Mouse (Mus musculus) forebrain, embryonic 12.5 days (tissue): ENCODE measurements around the gene Irf5. TPM values are rescaled to one million over a fixed set of nuclear protein-coding genes. Genes with fewer than 3 reads are reported as not detected.

Source experiments
- ATAC-seq: fragments of 200-750 bp; cut with Nextera tagmentation; 2 replicates; pipeline ENCODE4 v1.8.0; 2017; ENCODE audit warnings: moderate TSS enrichment; ENCODE audit not compliant: low FRiP score
- H3K27ac ChIP-seq: fragments of 300-500 bp; sonication (generic); 2 replicates; pipeline ENCODE4 v1.5.1; 2016; ENCODE audit warnings: mild to moderate bottlenecking
- H3K27me3 ChIP-seq: fragments of 300-500 bp; sonication (generic); 2 replicates; pipeline ENCODE4 v1.6.1; 2016; ENCODE audit warnings: mild to moderate bottlenecking
- H3K36me3 ChIP-seq: fragments of 300-500 bp; sonication (generic); replicated peaks from 2 replicates; pipeline ENCODE4 v1.6.1; 2016; ENCODE audit warnings: mild to moderate bottlenecking
- H3K4me1 ChIP-seq: fragments of 300-500 bp; sonication (generic); 2 replicates; pipeline ENCODE4 v1.6.1; 2016
- H3K4me2 ChIP-seq: fragments of 300-500 bp; sonication (generic); 2 replicates; pipeline ENCODE4 v1.6.1; 2016; ENCODE audit warnings: mild to moderate bottlenecking, moderate library complexity
- H3K4me3 ChIP-seq: fragments of 300-500 bp; sonication (generic); replicated peaks from 2 replicates; pipeline ENCODE4 v1.5.1; 2016; ENCODE audit warnings: mild to moderate bottlenecking
- H3K9ac ChIP-seq: fragments of 300-500 bp; sonication (generic); 2 replicates; pipeline ENCODE4 v1.6.1; 2016; ENCODE audit warnings: mild to moderate bottlenecking
- H3K9me3 ChIP-seq: fragments of 300-500 bp; sonication (generic); 2 replicates; pipeline ENCODE4 v1.6.1; 2016
- WGBS: fragments of 180-500 bp; shearing (Covaris S2); methylation state at CpG from one replicate; pipeline ENCODE4 v1.1.7; 2016; 5-methylcytosine and 5-hydroxymethylcytosine counted together
- polyA plus RNA-seq: library from polyadenylated mRNA; unstranded; fragments of >200 nt; fragmentation: Nextera tagmentation; extraction: Ambion mirVana; gene quantifications from 2 replicates; pipeline ENCODE4 v1.2.1, GENCODE M21; 2016

The Irf5 gene
- 0.95 and 1.3 TPM in 2 replicates for polyA plus RNA-seq

GRCm38 (mm10) chr6:29526281-29527251, at the start of gene Irf5:
Gene Irf5, plus strand, starts transcription at chr6:29526625.
- peak; percentile 49 for ATAC-seq
- no peaks in the 10 kb centered on the region for H3K36me3 ChIP-seq
- peak within 1 kb of the TSS; percentile 99 for H3K4me2 ChIP-seq
- H3K4me1 ChIP-seq, result peaks cover 22% of the 10 kb centered on the region
- H3K9me3 ChIP-seq, result no peaks in the 10 kb centered on the region
- WGBS, result under 1% methylated on average over 81 of the region's 96 CpGs
- peak within 1 kb of the TSS; percentile 55 for H3K9ac ChIP-seq
- H3K27ac ChIP-seq, result no peak within 1 kb of the TSS
- H3K27me3 ChIP-seq, result peaks cover 82% of the 10 kb centered on the region
- H3K4me3 ChIP-seq, result peak within 1 kb of the TSS; percentile 57

DNA sequence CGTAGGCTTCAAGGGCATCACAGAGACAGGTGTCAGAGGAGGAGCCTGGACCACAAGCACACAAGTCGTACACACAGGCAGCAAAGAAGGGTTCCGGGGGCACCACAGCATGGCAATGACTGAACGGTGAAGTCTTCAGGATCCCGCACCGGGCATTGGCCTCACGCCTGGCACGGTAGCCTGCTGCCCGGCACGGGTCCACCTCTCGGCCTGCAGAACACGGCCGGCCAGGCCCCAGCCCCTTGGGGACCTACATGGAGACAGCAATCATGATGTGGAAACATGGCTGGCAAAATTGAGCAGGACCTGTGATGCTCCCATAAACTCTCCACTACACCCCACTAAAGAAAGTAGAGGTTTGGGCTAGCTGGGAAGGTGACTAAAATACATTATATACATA, 43.7 kb upstream of the Irf5 start:
- Histone ChIP-seq H3K4me2 (no peak overlapping the region), H3K4me3 (no peak overlapping the region), H3K9ac (no peak overlapping the region), H3K36me3 (no peaks in the 10 kb centered on the region), H3K27me3 (peaks cover 13% of the 10 kb centered on the region), H3K27ac (no peak overlapping the region), H3K9me3 (no peaks in the 10 kb centered on the region), H3K4me1 (peaks cover 7% of the 10 kb centered on the region)
- no peak for ATAC-seq
- 93% methylated on average over 13 of the region's 13 CpGs for WGBS

DNA sequence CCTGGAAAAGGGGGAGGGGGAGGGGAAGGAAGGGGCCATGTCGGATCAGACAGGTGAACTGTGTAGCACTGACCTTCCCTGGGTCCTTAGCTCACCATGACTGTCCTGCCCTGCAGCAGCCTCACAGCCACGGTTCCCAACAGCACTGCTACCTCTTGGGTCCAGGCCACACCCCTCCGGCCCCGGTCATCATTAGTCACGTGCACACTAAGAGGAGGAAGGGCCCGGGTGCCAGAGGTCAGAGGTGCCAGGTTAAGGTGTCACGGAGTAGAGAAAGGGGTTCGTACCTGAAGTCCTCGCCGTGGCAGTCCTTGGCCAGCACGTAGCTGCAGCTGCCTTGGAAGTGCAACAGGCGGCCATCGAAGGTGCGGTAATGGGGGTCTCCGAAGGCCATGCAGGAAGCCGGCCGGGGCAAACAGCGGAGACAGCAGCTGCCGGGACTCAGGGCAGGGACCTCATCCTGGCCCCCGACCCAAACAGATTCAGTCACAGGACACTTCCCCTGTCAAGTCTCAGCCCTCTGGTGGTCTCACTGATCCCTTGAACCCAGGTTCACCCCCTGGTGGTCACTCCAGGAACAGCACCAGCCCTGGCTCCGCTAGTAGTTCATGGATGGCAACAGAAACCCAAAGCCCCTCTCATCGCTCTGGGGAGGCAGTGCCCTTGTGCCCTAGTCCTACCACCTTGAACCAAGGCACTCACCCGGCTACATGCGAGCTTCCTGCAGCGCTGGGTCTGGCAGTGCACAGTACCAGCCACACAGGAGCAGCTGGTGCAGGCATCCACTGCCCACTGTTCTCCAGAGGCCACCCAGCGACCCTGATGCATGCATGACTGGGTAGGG, 41.5 kb upstream of the Irf5 start:
- no peaks in the 10 kb centered on the region for H3K36me3 ChIP-seq
- peak overlapping the region; percentile 34 for H3K4me3 ChIP-seq
- H3K9ac ChIP-seq, result peak overlapping the region; percentile 44
- H3K27me3 ChIP-seq, result peaks cover 18% of the 10 kb centered on the region
- WGBS, result 7% methylated on average over 26 of the region's 26 CpGs
- peaks cover 7% of the 10 kb centered on the region for H3K4me1 ChIP-seq
- peak; percentile 58 for ATAC-seq
- peak overlapping the region; percentile 60 for H3K4me2 ChIP-seq
- no peaks in the 10 kb centered on the region for H3K9me3 ChIP-seq
- H3K27ac ChIP-seq, result no peak overlapping the region

DNA sequence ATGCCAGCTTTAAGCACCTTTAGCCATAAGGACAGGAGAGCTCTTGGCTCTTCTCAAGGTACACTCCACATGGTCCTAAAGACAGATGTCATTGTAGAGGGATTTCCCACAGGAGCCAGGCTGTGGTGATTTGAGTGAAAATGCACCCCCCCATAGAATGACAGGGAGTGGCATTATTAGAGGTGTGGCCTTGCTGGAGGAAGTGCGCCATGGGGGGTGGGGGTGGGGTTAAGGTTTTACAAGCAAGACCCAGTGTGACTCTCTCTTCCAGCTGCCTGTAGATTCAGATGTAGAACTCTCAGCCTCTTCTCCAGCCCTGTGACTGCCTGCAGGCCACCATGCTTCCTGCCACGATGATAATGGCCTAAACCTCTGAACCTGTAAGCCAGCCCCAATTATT, 40.5 kb upstream of the Irf5 start:
- 56% methylated on average over 2 of the region's 2 CpGs for WGBS
- Histone ChIP-seq H3K27ac (no peak overlapping the region), H3K9ac (no peak overlapping the region), H3K4me2 (no peak overlapping the region), H3K36me3 (no peaks in the 10 kb centered on the region), H3K27me3 (peaks cover 18% of the 10 kb centered on the region), H3K4me3 (no peak overlapping the region), H3K4me1 (peaks cover 7% of the 10 kb centered on the region), H3K9me3 (no peaks in the 10 kb centered on the region)
- no peak for ATAC-seq

- Histone ChIP-seq H3K27me3 (peaks cover 53% of the 10 kb centered on the region), H3K9me3 (no peaks in the 10 kb centered on the region), H3K4me3 (no peak overlapping the region), H3K4me1 (no peaks in the 10 kb centered on the region), H3K9ac (no peak overlapping the region), H3K36me3 (no peaks in the 10 kb centered on the region), H3K4me2 (no peak overlapping the region), H3K27ac (no peak overlapping the region)
- WGBS, result 84% methylated on average over 4 of the region's 4 CpGs
- ATAC-seq, result no peak
These were observed 32.3 kb upstream of the Irf5 start for GRCm38 (mm10) chr6:29494101-29494500.

GRCm38 (mm10) chr6:29496270-29496669, 30.2 kb upstream of the Irf5 start:
- no peak for ATAC-seq
- Histone ChIP-seq H3K4me3 (peak overlapping the region; percentile 5; the same call in 1 of the 2 replicates), H3K4me2 (peak overlapping the region; percentile 8; the same call in 1 of the 2 replicates)

GRCm38 (mm10) chr6:29497791-29498190, 28.6 kb upstream of the Irf5 start:
- Histone ChIP-seq H3K4me2 (no peak overlapping the region), H3K36me3 (no peaks in the 10 kb centered on the region), H3K4me1 (no peaks in the 10 kb centered on the region), H3K9me3 (no peaks in the 10 kb centered on the region), H3K27me3 (peaks cover 47% of the 10 kb centered on the region), H3K9ac (no peak overlapping the region), H3K4me3 (no peak overlapping the region), H3K27ac (no peak overlapping the region)
- 30% methylated on average over 2 of the region's 2 CpGs for WGBS
- ATAC-seq, result no peak

More at GRCm38 (mm10) chr6:29496270-29496669, 30.2 kb upstream of the Irf5 start:
- 24% methylated on average over 22 of the region's 25 CpGs for WGBS
- no peaks in the 10 kb centered on the region for H3K36me3 ChIP-seq
- H3K9me3 ChIP-seq, result no peaks in the 10 kb centered on the region
- peaks cover 52% of the 10 kb centered on the region for H3K27me3 ChIP-seq
- no peak overlapping the region for H3K27ac ChIP-seq
- no peaks in the 10 kb centered on the region for H3K4me1 ChIP-seq
- H3K9ac ChIP-seq, result no peak overlapping the region

DNA sequence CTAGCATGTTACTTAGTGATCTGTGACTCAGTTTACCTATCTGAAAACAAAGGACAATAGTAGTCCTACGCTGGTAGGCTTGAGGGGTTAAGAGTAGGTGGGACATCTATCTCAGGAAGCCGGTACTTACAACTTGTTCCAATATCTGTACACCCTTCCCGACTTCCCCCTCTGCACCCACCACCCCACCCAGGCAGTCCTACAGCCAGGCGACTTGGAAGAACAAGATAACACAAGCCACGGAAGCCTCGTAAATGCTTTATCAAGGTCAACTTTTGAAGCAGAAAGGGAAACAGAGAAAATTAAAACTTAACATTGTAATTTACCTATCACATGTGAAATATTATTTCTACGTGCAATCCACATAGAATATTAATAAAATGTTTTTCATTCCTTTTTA, 26.2 kb upstream of the Irf5 start:
- H3K4me2 ChIP-seq, result no peak overlapping the region
- ATAC-seq, result no peak
- 95% methylated on average over 7 of the region's 7 CpGs for WGBS
- no peak overlapping the region for H3K9ac ChIP-seq
- no peak overlapping the region for H3K27ac ChIP-seq
- H3K4me3 ChIP-seq, result no peak overlapping the region
- no peaks in the 10 kb centered on the region for H3K9me3 ChIP-seq
- H3K36me3 ChIP-seq, result no peaks in the 10 kb centered on the region
- H3K4me1 ChIP-seq, result no peaks in the 10 kb centered on the region
- H3K27me3 ChIP-seq, result peaks cover 47% of the 10 kb centered on the region

GRCm38 (mm10) chr6:29500810-29501209, 25.6 kb upstream of the Irf5 start:
- H3K4me2 ChIP-seq, result no peak overlapping the region
- H3K9ac ChIP-seq, result no peak overlapping the region
- H3K27me3 ChIP-seq, result peaks cover 47% of the 10 kb centered on the region
- ATAC-seq, result no peak
- no peak overlapping the region for H3K4me3 ChIP-seq
- H3K4me1 ChIP-seq, result no peaks in the 10 kb centered on the region
- H3K9me3 ChIP-seq, result no peaks in the 10 kb centered on the region
- 89% methylated on average over 6 of the region's 6 CpGs for WGBS
- no peak overlapping the region for H3K27ac ChIP-seq
- H3K36me3 ChIP-seq, result no peaks in the 10 kb centered on the region

- 94% methylated on average over 1 of the region's 1 CpGs for WGBS
- H3K9me3 ChIP-seq, result no peaks in the 10 kb centered on the region
- no peak overlapping the region for H3K4me3 ChIP-seq
- ATAC-seq, result no peak
- H3K9ac ChIP-seq, result no peak overlapping the region
- H3K27ac ChIP-seq, result no peak overlapping the region
- H3K27me3 ChIP-seq, result peaks cover 47% of the 10 kb centered on the region
- H3K4me1 ChIP-seq, result no peaks in the 10 kb centered on the region
- no peaks in the 10 kb centered on the region for H3K36me3 ChIP-seq
- H3K4me2 ChIP-seq, result no peak overlapping the region
These were observed 24.8 kb upstream of the Irf5 start for GRCm38 (mm10) chr6:29501599-29501998.

- Histone ChIP-seq H3K27me3 (peaks cover 60% of the 10 kb centered on the region), H3K4me1 (peaks cover 13% of the 10 kb centered on the region), H3K27ac (no peak overlapping the region), H3K36me3 (no peaks in the 10 kb centered on the region), H3K4me2 (no peak overlapping the region), H3K4me3 (no peak overlapping the region), H3K9me3 (no peaks in the 10 kb centered on the region), H3K9ac (no peak overlapping the region)
- ATAC-seq, result no peak
- WGBS, result 91% methylated on average over 5 of the region's 5 CpGs
These were observed 20.9 kb upstream of the Irf5 start for GRCm38 (mm10) chr6:29505493-29505892.

DNA sequence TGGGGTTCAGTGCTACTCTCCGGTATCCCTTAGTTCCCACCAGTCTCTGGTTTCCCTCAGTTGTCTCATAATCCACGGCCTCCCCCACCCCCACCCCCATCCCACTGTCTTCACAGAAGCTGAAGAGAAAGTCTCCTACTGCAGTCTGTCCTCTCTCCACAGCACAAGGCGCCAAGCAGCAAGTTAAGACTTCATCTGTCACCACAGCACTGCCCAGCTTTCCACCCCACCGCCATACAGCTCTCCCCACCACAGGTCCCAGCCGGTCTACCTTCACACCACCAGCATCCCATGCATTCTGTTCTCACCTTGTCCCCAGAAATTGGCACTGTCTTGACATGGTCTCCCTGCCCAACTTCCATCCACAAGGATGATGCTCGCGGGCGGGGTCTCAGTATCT, 19.6 kb upstream of the Irf5 start:
- Histone ChIP-seq H3K27me3 (peaks cover 61% of the 10 kb centered on the region), H3K9me3 (no peaks in the 10 kb centered on the region), H3K27ac (no peak overlapping the region), H3K4me2 (peak overlapping the region; percentile 67), H3K4me1 (peaks cover 13% of the 10 kb centered on the region), H3K4me3 (peak overlapping the region; percentile 47), H3K36me3 (no peaks in the 10 kb centered on the region), H3K9ac (no peak overlapping the region)
- 0 out of 2 replicates have a peak, but pooled peaks have one; percentile 20 for ATAC-seq
- WGBS, result 26% methylated on average over 8 of the region's 8 CpGs
